9 mouse cellular contexts compared by ENCODE assay signal in the genomic region with DNA sequence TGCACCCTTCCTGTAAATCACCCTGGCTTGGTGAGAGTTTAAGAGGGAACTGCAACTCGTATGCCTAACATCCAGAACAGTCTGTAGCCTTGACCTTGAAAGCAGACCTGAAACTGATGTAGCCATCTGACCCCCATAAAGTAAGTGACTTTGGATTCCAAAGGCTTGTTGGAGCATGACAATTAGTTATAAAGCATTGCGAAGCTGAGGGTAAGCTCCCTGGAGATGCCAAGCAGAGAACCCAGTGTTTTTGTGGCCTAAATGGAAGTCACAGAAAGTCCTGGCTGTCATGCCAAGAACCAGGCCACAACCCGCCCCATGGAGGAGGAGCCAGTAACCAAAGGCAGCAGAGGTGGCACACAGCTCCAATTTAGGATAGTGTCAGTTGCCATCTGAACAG. TPM values are rescaled to one million over a fixed set of nuclear protein-coding genes. Genes with fewer than 3 reads are reported as not detected.
DNase-seq lines count a peak whose midpoint lies in the region; ATAC-seq and TF ChIP-seq lines count a peak whose summit lies in the region.
"Had no signal": no experiment of that assay in that cellular context is flagged by ENCODE, and none has a peak within 500 bp of the region (broad histone marks: within the 10 kb centered on the region; RNA-seq: fewer than 3 reads in every experiment).

No protein-coding gene starts in this region.

- no peak overlapping the region for H3K4me2 ChIP-seq in midbrain, postnatal 0 days (ENCODE audit: low read depth, low read length, poor library complexity, severe bottlenecking)
- H3K4me2 ChIP-seq in midbrain, embryonic 14.5 days (ENCODE audit: low read length): no peak overlapping the region
- H3K4me2 ChIP-seq in kidney, embryonic 16.5 days (replicated peaks; ENCODE audit: low read depth, low read length): no peak overlapping the region
- H3K4me2 ChIP-seq in limb, embryonic 14.5 days (replicated peaks; ENCODE audit: low read depth, low read length, severe bottlenecking): no peak overlapping the region; the same call in 1 of the 2 replicates
- no peak overlapping the region for H3K4me2 ChIP-seq in heart, embryonic 12.5 days
- H3K4me2 ChIP-seq in liver, postnatal 0 days (ENCODE audit: low read depth, low read length): no peak overlapping the region

- no peaks in the 10 kb centered on the region for H3K27me3 ChIP-seq in midbrain, postnatal 0 days (ENCODE audit: insufficient read depth, low read length)
- no peaks in the 10 kb centered on the region for H3K27me3 ChIP-seq in midbrain, embryonic 14.5 days (ENCODE audit: control insufficient read depth, insufficient read depth, low read length)
- no peaks in the 10 kb centered on the region for H3K27me3 ChIP-seq in kidney, embryonic 16.5 days (ENCODE audit: insufficient read depth, low read length)
- H3K27me3 ChIP-seq in limb, embryonic 14.5 days (ENCODE audit: control insufficient read depth, insufficient read depth, low read length): no peaks in the 10 kb centered on the region
- no peaks in the 10 kb centered on the region for H3K27me3 ChIP-seq in heart, embryonic 12.5 days (replicated peaks)
- no peaks in the 10 kb centered on the region for H3K27me3 ChIP-seq in liver, postnatal 0 days (ENCODE audit: insufficient read depth, low read length)
- H3K27me3 ChIP-seq: stomach, embryonic 15.5 days had no signal

- no peaks in the 10 kb centered on the region for H3K4me1 ChIP-seq in midbrain, postnatal 0 days (ENCODE audit: insufficient read depth, low read length)
- no peaks in the 10 kb centered on the region for H3K4me1 ChIP-seq in midbrain, embryonic 14.5 days (ENCODE audit: control insufficient read depth, insufficient read depth, low read length)
- peaks cover 29% of the 10 kb centered on the region for H3K4me1 ChIP-seq in kidney, embryonic 16.5 days (ENCODE audit: insufficient read depth, low read length)
- H3K4me1 ChIP-seq in limb, embryonic 14.5 days (ENCODE audit: control insufficient read depth, insufficient read depth, low read length): peaks cover 26% of the 10 kb centered on the region
- peaks cover 15% of the 10 kb centered on the region; the same call in 1 of the 2 replicates for H3K4me1 ChIP-seq in heart, embryonic 12.5 days (replicated peaks)
- peaks cover 9% of the 10 kb centered on the region; the same call in 1 of the 2 replicates for H3K4me1 ChIP-seq in liver, postnatal 0 days (ENCODE audit: insufficient read depth)

- H3K27ac ChIP-seq in midbrain, postnatal 0 days (ENCODE audit: low read depth, low read length): no peak overlapping the region
- no peak overlapping the region for H3K27ac ChIP-seq in midbrain, embryonic 14.5 days (replicated peaks; ENCODE audit: low read depth, low read length)
- H3K27ac ChIP-seq in kidney, embryonic 16.5 days (ENCODE audit: low read length): peak overlapping the region; percentile 79
- H3K27ac ChIP-seq in limb, embryonic 14.5 days (replicated peaks; ENCODE audit: low read depth, low read length): peak overlapping the region; percentile 61
- no peak overlapping the region for H3K27ac ChIP-seq in heart, embryonic 12.5 days (ENCODE audit: poor library complexity, severe bottlenecking)
- no peak overlapping the region for H3K27ac ChIP-seq in liver, postnatal 0 days (ENCODE audit: low read depth)
- H3K27ac ChIP-seq: stomach, embryonic 15.5 days had no signal

- no peaks in the 10 kb centered on the region for H3K9me3 ChIP-seq in midbrain, postnatal 0 days (ENCODE audit: low read length)
- no peaks in the 10 kb centered on the region for H3K9me3 ChIP-seq in midbrain, embryonic 14.5 days (ENCODE audit: control insufficient read depth, low read length)
- no peaks in the 10 kb centered on the region for H3K9me3 ChIP-seq in kidney, embryonic 16.5 days (ENCODE audit: low read length)
- no peaks in the 10 kb centered on the region for H3K9me3 ChIP-seq in limb, embryonic 14.5 days (ENCODE audit: control insufficient read depth, low read length)
- H3K9me3 ChIP-seq in heart, embryonic 12.5 days (replicated peaks): no peaks in the 10 kb centered on the region
- H3K9me3 ChIP-seq in liver, postnatal 0 days (ENCODE audit: low read length): no peaks in the 10 kb centered on the region
- H3K9me3 ChIP-seq: stomach, embryonic 15.5 days had no signal

- no peak overlapping the region for H3K4me3 ChIP-seq in midbrain, postnatal 0 days (ENCODE audit: low read depth, low read length)
- no peak overlapping the region for H3K4me3 ChIP-seq in midbrain, embryonic 14.5 days (replicated peaks; ENCODE audit: low read depth, low read length)
- no peak overlapping the region for H3K4me3 ChIP-seq in kidney, embryonic 16.5 days (ENCODE audit: low read length)
- no peak overlapping the region for H3K4me3 ChIP-seq in limb, embryonic 14.5 days (replicated peaks; ENCODE audit: low read length)
- no peak overlapping the region for H3K4me3 ChIP-seq in heart, embryonic 12.5 days
- H3K4me3 ChIP-seq in liver, postnatal 0 days (ENCODE audit: low read depth, low read length): no peak overlapping the region
- H3K4me3 ChIP-seq: stomach, embryonic 15.5 days had no signal

- WGBS in midbrain, postnatal 0 days: 65% methylated on average over 3 of the region's 3 CpGs
- 68% methylated on average over 3 of the region's 3 CpGs for WGBS in midbrain, embryonic 14.5 days
- WGBS in kidney, embryonic 16.5 days: 26% methylated on average over 3 of the region's 3 CpGs
- 42% methylated on average over 3 of the region's 3 CpGs for WGBS in limb, embryonic 14.5 days
- 70% methylated on average over 3 of the region's 3 CpGs for WGBS in heart, embryonic 12.5 days
- 61% methylated on average over 3 of the region's 3 CpGs for WGBS in liver, postnatal 0 days (ENCODE audit: insufficient replicate concordance)

- H3K36me3 ChIP-seq in midbrain, postnatal 0 days (ENCODE audit: insufficient read depth, low read length): no peaks in the 10 kb centered on the region
- H3K36me3 ChIP-seq in midbrain, embryonic 14.5 days (ENCODE audit: control insufficient read depth, insufficient read depth, low read length): no peaks in the 10 kb centered on the region
- H3K36me3 ChIP-seq in kidney, embryonic 16.5 days (ENCODE audit: insufficient read depth, low read length): no peaks in the 10 kb centered on the region
- H3K36me3 ChIP-seq in limb, embryonic 14.5 days (ENCODE audit: control insufficient read depth, insufficient read depth, low read length): no peaks in the 10 kb centered on the region
- H3K36me3 ChIP-seq in heart, embryonic 12.5 days: no peaks in the 10 kb centered on the region
- H3K36me3 ChIP-seq in liver, postnatal 0 days (replicated peaks; ENCODE audit: insufficient read depth, low read length): no peaks in the 10 kb centered on the region
- H3K36me3 ChIP-seq: stomach, embryonic 15.5 days had no signal

- no peak for TF ChIP-seq CTCF in midbrain, postnatal 0 days (IDR thresholded peaks at IDR 0.05)
- TF ChIP-seq CTCF in liver, postnatal 0 days (IDR thresholded peaks at IDR 0.05; ENCODE audit: low read depth): no peak

- TF ChIP-seq EP300 in liver, postnatal 0 days (IDR thresholded peaks at IDR 0.05; ENCODE audit: low read depth): no peak

- 0 out of 2 replicates have a peak, but pooled peaks have one; percentile 42 for ATAC-seq in midbrain, postnatal 0 days (ENCODE audit: low FRiP score)
- ATAC-seq in midbrain, embryonic 14.5 days (ENCODE audit: low FRiP score, low TSS enrichment): no peak
- ATAC-seq in kidney, embryonic 16.5 days (ENCODE audit: low FRiP score, low TSS enrichment): peak; percentile 39
- ATAC-seq in limb, embryonic 14.5 days (ENCODE audit: low FRiP score, low read depth): no peak
- no peak for ATAC-seq in heart, embryonic 12.5 days (ENCODE audit: insufficient number of reproducible peaks, low FRiP score)
- no peak for ATAC-seq in liver, postnatal 0 days

- no peak for TF ChIP-seq POLR2A in limb, embryonic 14.5 days (IDR thresholded peaks at IDR 0.05; ENCODE audit: borderline replicate concordance, extremely low read depth, insufficient read depth, insufficient read length)

- DNase-seq in midbrain, postnatal 0 days (ENCODE audit: low spot score): peak; percentile 63
- DNase-seq in midbrain, embryonic 14.5 days: no peak
- peak; percentile 54 for DNase-seq in cerebellum, adult 9-11 months
- DNase-seq in limb, embryonic 14.5 days (ENCODE audit: low spot score): no peak
- no peak for DNase-seq in liver, postnatal 0 days
- DNase-seq in spleen, postnatal 36 days (ENCODE audit: low spot score in 2 of 2): no peak

- no peak overlapping the region for H3K9ac ChIP-seq in midbrain, postnatal 0 days (replicated peaks; ENCODE audit: low read length, poor library complexity, severe bottlenecking)
- no peak overlapping the region for H3K9ac ChIP-seq in midbrain, embryonic 14.5 days (replicated peaks; ENCODE audit: low read length)
- H3K9ac ChIP-seq in kidney, embryonic 16.5 days (replicated peaks; ENCODE audit: low read length): peak overlapping the region; percentile 44
- no peak overlapping the region for H3K9ac ChIP-seq in limb, embryonic 14.5 days (ENCODE audit: low read depth, low read length, severe bottlenecking)
- H3K9ac ChIP-seq in heart, embryonic 12.5 days: no peak overlapping the region
- H3K9ac ChIP-seq in liver, postnatal 0 days (replicated peaks): no peak overlapping the region
- H3K9ac ChIP-seq: stomach, embryonic 15.5 days had no signal

RNA-seq across cellular contexts. Expression of a gene that starts 21.8 kb away (rescaled TPM):
- 8.2 and 10.4 TPM in 2 replicates for total RNA-seq in midbrain, postnatal 0 days (2014; rRNA removed)
- 38.2 and 38.9 TPM in 2 replicates for polyA plus RNA-seq in midbrain, postnatal 0 days (2015; fragmentation: Nextera tagmentation; extraction: Ambion mirVana)
- polyA plus RNA-seq in midbrain, embryonic 14.5 days (2014; fragmentation: Nextera tagmentation; extraction: Ambion mirVana): 31.5 and 34.0 TPM in 2 replicates
- 49.2 and 57.1 TPM in 2 replicates for polyA plus RNA-seq in kidney, embryonic 16.5 days (2015; fragmentation: Nextera tagmentation; extraction: Ambion mirVana)
- 10.8 and 12.4 TPM in 2 replicates for polyA plus RNA-seq in limb, embryonic 14.5 days (2012; rRNA removed)
- polyA plus RNA-seq in limb, embryonic 14.5 days (2014; fragmentation: Nextera tagmentation; extraction: Ambion mirVana): 39.2 and 41.4 TPM in 2 replicates
- polyA plus RNA-seq in heart, embryonic 12.5 days (2016; fragmentation: Nextera tagmentation; extraction: Ambion mirVana): 62.7 and 63.2 TPM in 2 replicates
- polyA plus RNA-seq in liver, postnatal 0 days (2015; fragmentation: Nextera tagmentation; extraction: Ambion mirVana): 11.4 and 14.2 TPM in 2 replicates

RNA-seq across cellular contexts. Expression of a gene that starts 53.3 kb away (rescaled TPM):
- total RNA-seq in midbrain, postnatal 0 days (2014; rRNA removed): 0.66 and 2.8 TPM in 2 replicates
- polyA plus RNA-seq in midbrain, postnatal 0 days (2015; fragmentation: Nextera tagmentation; extraction: Ambion mirVana): 0.64 and 0.91 TPM in 2 replicates
- 0.32 and 0.63 TPM in 2 replicates for polyA plus RNA-seq in midbrain, embryonic 14.5 days (2014; fragmentation: Nextera tagmentation; extraction: Ambion mirVana)
- 49.7 TPM in 2 replicates for polyA plus RNA-seq in kidney, embryonic 16.5 days (2015; fragmentation: Nextera tagmentation; extraction: Ambion mirVana)
- 15.7 and 20.1 TPM in 2 replicates for polyA plus RNA-seq in limb, embryonic 14.5 days (2012; rRNA removed)
- 23.4 and 30.2 TPM in 2 replicates for polyA plus RNA-seq in limb, embryonic 14.5 days (2014; fragmentation: Nextera tagmentation; extraction: Ambion mirVana)
- polyA plus RNA-seq in heart, embryonic 12.5 days (2016; fragmentation: Nextera tagmentation; extraction: Ambion mirVana): 4.2 and 5.4 TPM in 2 replicates
- 40.0 and 46.7 TPM in 2 replicates for polyA plus RNA-seq in liver, postnatal 0 days (2015; fragmentation: Nextera tagmentation; extraction: Ambion mirVana)

Comparison
In these comparisons a context has a peak if more than half of its experiments do, and no peak if none do; other contexts are left out.
1. ATAC-seq: peak in midbrain, postnatal 0 days (single experiment) and kidney, embryonic 16.5 days (single experiment); none in midbrain, embryonic 14.5 days (single experiment), limb, embryonic 14.5 days (single experiment), heart, embryonic 12.5 days (single experiment) and liver, postnatal 0 days (single experiment).
2. DNase-seq: peak in midbrain, postnatal 0 days (single experiment) and cerebellum, adult 9-11 months (single experiment); none in midbrain, embryonic 14.5 days (single experiment), limb, embryonic 14.5 days (single experiment), liver, postnatal 0 days (single experiment) and spleen, postnatal 36 days (0 of 2).
3. H3K27ac ChIP-seq: peak in kidney, embryonic 16.5 days (single experiment) and limb, embryonic 14.5 days (single experiment); none in midbrain, postnatal 0 days (single experiment), midbrain, embryonic 14.5 days (single experiment), heart, embryonic 12.5 days (single experiment) and liver, postnatal 0 days (single experiment).